Mouse (Mus musculus): ENCODE data around the gene Zfp664. TPM values are rescaled to one million over a fixed set of nuclear protein-coding genes. Genes with fewer than 3 reads are reported as not detected.

The Zfp664 gene
- total RNA-seq, 4 experiments from 2014 or later = 48.3 to 63.9 (median 55.9) TPM

DNA sequence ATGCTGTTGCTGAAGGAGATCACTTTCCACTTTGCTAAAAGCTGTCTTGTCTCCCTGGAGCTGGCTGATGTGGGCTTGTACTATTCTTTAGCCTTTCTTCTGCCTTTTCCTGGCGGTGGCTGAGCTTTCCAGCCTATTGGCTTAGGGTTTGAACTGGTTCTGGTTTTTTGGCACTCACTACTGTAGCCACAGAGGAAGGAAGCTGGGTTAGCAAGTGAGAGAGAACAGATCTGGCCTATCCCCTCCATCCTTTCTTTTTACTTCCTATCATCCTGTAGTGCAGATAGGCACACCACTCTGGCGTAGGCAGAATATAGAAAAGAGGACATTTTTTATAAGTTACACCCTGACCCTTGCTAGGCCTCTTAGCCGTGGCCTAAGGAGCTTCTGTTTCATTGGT lies 10.6 kb downstream of the Zfp664 start:
- DNase-seq = no peak

DNA sequence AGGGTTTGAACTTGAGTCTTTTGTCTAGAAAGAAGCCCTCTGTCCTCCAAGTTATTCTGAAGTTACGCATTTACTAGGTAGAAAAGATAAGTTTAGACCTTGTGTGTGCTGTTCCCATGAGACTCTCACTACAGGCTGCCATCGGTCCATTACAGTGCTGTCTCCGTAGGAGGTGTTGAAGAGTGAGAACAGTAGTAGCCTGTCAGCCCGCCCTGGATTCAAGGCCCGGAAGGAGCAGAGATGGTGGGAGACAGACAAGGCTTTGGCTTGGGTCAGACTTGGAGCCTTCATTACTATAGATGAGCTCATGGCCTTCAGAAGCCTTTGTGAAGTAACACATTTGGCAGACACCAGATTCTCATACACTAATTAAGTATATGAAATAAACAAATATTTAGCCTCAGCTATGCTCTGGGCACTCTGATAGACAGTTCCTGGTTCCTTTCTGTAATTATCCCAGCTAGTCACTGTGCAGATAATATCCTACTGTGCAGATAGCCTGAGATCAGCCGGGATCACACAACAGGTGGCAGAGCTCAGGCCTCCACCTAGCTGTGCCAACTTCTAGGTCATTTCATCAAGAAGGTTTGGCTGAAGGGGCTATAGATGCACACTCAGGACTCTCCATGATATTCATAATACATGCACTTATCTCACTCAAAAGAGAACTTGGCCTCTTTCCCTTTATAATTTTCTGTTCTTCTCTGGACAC lies 11.6 kb downstream of the Zfp664 start:
- no peak for DNase-seq

DNA sequence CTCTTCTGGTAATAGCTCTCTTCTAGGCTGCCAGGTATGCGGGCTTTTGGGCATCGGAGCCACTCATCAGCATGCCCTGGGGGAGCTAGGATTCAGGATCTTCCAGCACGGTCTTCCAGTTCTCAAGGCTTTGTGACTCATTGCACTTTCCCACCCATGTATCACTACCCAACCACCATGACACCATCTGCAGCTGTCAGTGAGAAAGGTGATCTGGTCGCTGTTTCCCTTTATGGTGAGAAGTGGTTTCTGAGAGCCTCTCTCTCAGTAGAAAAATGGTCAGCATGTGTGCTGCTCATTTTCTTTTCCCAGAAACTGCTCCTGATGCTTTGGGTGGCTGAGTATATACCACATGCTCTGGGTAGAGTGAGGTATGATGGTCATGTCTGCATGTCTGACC lies 16.8 kb downstream of the Zfp664 start:
- DNase-seq = no peak

DNA sequence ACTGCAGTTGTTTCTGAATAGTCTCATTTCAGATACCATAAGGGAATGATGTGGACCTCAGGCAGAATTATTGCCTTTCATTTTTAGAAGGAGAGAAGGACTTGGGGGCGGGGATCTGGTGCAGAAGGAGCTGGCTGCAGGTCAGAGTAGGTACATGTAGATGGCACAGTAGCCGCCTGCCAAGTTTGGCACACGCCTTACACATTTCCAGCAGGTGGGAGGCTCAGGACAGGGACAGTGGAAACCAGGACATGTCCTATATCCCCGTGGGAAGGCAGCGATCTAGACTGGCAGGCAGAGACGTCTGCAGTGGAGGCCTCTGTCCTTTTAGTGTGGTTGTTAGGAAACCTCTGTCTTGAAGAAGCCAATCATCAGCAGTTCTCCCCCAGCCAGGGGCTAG lies 17.3 kb downstream of the Zfp664 start:
- DNase-seq = no peak

DNA sequence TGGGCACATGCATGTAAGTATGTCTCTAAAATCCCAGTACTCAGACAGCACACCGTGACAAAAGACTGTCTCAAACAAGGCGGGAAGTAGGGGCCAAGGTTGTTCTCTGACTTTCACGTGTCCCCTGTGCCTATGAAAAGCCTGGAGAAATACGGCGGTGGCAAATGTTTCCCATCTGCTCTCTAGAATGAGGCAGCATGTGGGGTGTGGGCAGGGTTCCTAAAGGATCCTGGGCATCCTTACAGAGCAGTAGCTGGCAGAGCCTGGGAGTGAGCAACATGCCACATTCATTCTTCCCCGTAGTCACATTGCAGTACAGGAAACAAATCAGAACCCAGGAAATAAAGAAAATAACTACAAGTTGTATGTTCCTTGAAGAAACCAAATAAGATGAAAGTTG lies 21.4 kb downstream of the Zfp664 start:
- DNase-seq = no peak

DNA sequence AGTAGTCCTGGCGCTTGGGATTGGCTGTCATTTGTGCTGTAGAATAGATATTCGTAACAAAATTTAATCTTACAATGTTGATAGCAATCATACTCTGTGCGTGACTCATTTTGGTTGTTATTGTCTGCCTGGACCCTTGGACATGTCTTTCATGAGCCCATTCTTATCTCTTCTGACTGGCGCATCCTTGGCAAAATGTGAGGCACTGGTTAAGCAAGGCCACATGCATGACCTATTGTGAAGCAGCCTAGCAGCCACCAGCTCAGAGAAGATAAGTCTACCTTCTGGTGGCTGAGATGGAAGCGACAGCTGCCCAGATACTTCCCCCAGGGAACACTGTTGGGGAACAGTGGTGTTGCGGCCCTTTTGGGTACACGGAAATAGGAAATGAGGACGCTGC lies 26.2 kb downstream of the Zfp664 start:
- DNase-seq = peak; percentile 74

DNA sequence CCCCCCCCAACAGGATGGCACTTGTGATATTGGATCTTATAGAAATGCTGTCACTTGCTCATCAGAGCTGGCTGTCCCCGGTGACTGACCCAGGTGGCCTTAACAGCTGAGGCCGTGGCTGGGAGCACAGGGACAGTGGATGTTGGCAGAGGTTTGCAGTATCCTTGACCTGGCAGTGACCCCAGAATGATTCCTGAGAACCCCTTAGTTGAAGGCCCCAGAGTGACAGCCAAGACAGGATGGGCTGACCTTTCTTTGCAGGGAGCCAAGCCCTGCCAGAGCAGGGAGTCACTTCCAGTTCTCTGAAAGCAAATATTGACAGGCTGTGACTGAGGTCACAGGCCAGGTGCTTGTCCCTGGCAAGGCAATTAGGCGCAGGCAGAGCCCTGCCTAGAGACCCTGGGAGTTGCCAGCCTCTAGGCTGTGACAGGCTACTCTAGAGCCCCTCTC lies 29.5 kb downstream of the Zfp664 start:
- peak; percentile 84 for DNase-seq

DNA sequence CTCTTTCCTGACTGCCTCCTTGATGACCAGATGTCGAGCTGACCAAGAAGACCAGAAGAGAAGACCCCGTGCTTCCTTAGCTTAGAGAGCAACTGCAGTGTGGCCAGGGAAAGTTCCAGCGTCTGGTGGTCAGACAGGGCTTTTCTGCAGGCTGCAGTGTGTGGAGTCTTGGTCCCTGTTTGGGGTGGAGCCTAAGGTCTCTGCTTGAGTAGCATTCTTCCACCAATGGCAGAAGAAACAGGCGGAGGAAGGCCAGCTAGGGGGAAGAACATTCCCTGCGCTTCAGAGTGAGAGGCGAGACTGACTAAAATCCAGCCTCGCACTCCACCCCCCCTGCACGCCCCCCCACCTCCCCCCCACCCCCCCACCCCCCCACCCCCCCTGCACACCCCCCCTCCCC lies 33.6 kb downstream of the Zfp664 start:
- no peak for DNase-seq

DNA sequence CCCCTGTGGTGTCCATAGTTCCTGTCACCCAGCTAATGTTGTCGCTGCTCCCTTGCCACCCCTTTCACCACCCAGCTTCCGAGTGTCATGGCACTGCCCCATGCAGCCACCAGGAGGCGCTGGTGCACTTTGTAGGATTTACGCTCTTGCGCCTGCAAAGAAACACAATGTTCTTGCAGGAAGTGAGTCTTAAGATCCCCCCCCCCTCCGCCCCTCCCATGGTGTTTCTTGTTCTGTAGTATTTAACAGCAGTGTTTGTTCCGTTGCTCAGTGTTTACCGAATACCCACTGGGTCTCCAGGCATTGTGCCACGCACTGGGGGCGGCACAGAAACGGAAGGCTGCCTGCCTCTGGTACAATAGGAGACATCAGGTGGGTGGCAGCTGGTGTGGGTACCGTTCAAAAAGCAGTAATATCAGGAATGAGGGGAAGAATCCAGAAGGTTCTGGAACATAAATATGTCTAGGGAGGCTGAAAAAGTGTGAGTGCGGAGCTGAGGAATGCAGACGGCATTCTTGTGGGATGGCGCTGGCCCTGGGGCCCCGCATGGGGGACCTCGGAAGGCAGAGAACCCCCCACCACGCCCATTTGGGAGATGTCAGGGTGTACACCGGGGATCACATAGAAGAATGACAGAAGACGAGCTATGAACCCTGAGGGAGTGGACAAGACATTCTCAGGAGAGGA lies 37.6 kb downstream of the Zfp664 start:
- DNase-seq = peak; percentile 52

DNA sequence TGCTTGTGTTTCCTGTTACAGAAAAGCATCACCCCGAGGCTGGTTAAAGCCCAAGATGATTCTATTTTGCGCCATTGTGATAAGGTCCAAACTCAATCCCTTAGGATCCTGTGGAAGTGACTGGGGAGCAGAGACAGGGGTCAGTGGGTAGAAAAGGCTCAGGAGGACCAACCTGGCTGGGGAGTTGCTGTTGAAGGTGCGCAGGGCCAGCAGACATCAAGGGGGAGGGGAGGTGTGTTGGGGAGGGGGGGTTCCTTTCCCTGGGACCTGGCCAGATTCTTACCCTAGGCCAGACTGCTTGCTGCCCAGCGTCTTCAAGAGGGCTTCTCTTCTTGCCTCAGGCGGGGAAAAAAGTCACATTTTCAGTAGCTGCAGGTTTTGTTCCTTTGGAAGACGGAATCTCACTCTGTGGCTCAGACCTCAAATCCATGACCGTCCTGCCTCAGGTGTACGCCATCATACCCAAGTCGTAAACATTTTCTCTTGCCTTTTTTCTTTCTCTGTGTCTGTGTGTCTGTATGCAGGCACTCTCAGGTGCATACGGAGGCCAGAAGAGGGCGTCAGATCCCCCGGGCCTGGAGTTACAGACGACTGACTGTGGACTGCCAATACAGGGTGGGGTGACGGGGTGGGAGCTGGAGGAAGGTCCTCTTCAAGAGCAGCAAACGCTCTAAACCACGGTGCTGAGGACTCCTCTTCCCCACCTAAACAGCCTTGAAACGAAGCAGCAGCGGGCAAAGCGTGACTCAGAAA lies 38.4 kb downstream of the Zfp664 start:
- no peak for DNase-seq

DNA sequence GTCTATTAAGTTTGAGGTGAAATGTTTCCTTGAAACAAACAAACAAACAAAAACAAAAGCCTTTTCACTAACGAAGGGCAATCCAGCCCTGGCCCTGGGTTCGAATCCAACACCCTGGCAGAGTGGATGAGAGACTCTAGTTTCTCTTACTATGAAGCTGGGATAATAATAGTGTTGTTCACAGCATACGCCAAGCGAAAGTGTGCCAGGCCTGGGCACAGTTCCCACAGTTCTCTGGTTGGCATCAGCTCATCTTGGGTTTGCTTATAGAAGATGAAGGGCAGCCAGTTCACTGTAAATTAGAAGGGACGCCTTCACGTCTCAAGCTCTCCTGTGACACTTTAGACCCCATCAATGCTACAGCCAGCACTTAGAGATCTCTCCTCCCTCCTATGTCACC lies 39.2 kb downstream of the Zfp664 start:
- no peak for DNase-seq

DNA sequence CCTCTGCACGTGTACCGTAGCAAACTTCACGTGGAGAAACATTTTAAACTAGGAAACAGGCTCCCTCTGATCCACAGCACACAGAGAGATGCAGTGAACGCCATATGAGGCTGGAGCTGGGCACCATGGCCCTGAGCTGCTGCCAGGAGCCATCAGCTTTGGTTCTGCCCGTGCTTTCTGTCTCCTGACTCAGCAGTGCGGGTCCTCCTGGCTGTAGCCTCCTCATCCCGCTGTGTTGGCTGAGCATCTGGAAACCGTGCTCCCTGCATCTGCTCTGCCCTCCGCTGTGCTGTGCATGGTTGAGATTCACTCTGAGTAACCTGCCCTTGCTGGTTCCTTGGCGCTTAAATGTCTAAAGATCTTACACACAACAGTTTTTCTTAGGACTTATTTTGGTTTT lies 39.7 kb downstream of the Zfp664 start:
- no peak for DNase-seq

DNA sequence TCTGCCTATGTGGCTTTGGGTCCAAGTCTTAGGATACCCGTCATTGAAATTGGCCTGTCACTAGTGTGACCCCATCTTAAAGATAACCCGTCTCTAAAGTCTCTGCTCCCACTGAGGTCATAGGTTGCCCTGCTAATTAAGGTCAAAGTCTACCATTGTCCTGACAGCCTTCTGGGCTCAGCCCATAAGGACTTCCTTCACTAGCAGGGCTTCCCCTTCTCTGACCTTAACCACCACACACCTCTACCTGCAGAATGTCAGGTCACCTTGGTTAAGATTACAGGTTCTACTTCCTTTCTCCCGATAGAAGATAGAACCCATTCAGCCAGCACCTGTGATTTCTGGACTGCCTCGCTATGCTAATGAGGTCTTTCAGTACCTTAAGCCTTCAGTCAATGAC lies 41.4 kb downstream of the Zfp664 start:
- DNase-seq = no peak

DNA sequence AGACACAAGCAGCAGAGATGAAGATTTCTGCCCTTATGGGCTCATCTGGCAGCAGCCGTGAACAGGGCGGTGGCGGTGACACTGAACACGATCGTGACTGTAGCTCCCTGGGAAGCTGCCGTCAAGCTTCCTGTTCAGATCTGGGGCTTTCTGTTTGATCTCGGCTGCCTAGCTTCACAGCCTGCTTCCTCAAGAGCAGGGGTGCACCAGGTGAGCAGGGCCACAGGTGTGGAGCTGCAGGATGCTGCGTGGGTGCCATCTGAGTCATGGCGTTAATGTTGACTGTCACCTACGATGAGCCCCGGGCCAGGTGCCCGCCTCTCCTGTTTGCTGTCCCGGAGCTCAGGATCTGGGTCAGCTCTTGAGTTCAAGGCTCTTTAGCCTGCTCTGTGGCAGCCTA lies 44.4 kb downstream of the Zfp664 start:
- DNase-seq = no peak

DNA sequence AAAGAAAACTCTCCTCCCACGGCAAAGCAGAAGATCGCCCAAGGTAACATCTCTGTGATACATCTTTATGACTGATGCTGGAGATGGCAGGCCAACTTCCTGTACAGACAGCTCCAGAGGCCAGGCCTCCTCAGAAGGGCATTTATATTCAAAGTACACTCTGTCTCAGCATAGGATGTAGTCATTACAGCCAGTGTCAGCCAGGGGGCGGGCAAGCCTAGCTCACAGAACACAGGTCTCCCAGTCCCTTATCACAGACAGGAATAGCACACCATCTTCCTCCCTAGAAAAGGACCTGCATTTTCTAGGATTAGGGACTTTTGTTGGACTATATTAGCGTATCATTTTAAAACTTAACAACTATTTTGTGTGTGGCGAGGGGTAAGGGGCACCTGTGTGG lies 46.4 kb downstream of the Zfp664 start:
- DNase-seq = peak; percentile 82

DNA sequence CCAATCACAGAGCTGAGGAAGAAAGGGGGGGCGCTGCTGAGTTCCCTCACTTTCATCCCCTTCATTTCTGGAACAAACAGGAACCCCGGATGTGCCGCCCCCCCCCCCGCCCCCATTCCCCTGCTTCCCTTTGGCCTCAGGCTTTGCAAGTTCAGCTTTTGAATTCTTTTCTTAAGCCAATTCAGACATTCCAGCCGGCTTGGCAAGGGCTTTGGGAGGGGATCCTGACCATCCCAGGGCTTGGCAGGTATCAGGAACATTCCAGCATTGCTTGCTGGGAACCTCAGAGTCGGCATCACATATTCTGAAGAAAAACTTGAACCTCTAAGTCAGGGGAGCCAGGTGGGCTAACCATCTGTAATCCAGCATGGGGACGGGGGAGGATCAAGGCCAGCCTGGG lies 49.8 kb downstream of the Zfp664 start:
- DNase-seq = no peak

DNA sequence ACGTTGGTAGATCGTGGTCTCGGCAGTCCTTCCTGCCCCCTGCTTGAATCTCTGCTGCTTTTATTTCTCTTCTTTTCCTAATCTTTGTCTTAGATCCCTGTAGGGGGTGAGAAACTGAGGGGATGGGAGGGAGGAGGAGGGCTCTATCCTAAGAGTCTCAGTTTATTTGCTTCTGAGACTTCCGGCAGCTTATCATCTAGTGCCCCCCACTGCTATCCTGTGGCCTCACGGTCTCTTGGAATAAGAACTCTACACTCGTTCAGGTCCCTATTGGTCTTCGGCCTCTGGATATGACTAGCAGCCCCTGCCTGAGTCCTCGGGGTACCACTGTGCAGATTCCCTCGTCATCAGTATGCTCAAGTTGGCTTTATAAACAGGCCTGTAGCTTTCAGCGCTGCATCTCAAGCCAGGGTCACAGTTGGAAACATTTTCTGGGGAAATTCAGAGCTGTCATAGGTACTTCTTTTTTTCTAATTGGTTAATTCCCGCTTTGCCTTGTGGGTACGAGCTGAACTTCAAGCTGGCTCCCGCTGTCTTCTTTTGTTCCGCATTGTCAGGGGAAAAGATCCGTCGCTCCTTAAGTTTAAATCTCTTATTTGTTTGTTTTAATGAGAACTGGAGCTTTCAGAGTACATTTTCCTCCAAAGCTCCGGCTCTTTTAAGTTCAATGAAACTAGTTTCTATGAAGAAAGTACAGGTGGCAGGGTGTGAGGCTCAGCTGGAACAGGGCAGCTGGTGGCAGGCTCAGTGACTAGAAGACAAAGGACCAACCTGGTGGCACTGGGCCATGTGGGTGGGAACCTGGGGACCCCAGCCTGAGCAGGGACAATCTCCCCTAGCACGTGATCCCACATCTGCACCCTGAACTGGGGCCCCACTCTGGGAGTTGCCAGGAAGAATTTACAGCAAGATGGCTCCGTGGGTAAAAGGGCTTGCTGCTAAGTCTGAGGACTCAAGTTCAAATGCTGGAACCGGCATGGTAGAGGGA lies 50.7 kb downstream of the Zfp664 start:
- no peak for DNase-seq

DNA sequence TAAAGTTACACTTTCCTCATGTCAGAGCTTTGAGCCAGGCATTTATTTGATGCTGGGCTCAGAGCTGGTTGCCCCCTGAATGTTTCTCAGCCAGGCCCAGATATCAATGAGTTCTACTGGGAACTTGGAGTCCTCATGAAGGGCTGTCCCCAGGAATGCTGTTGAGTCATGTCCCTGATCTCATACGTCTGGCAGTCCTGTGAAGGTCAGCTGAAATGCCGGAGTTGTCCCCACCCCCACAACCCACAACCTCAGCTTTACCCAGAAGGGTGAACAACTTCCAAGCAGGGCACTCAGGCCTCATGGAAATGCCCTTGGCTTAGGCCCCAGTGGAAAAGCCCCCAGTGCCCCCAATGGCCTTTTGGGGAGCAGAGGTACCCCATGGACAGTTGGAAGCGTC lies 57.3 kb downstream of the Zfp664 start:
- peak; percentile 66 for DNase-seq

DNA sequence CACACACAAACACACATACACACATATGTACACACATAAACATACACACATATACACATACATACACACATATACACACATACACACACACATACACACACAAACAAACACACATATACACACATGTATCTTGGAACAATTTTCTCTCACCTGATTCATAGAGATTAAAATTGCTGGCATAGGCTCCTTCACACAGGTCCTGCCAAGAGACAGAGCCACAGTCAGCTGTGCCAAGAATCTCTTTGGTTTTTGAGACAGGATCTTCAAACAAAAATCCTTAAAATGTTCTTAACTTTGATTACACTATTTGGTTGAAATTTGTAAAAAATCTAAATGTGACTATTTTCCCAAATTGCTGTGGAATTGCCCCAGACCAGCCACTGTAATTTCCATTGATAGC lies 58.9 kb downstream of the Zfp664 start:
- no peak for DNase-seq

DNA sequence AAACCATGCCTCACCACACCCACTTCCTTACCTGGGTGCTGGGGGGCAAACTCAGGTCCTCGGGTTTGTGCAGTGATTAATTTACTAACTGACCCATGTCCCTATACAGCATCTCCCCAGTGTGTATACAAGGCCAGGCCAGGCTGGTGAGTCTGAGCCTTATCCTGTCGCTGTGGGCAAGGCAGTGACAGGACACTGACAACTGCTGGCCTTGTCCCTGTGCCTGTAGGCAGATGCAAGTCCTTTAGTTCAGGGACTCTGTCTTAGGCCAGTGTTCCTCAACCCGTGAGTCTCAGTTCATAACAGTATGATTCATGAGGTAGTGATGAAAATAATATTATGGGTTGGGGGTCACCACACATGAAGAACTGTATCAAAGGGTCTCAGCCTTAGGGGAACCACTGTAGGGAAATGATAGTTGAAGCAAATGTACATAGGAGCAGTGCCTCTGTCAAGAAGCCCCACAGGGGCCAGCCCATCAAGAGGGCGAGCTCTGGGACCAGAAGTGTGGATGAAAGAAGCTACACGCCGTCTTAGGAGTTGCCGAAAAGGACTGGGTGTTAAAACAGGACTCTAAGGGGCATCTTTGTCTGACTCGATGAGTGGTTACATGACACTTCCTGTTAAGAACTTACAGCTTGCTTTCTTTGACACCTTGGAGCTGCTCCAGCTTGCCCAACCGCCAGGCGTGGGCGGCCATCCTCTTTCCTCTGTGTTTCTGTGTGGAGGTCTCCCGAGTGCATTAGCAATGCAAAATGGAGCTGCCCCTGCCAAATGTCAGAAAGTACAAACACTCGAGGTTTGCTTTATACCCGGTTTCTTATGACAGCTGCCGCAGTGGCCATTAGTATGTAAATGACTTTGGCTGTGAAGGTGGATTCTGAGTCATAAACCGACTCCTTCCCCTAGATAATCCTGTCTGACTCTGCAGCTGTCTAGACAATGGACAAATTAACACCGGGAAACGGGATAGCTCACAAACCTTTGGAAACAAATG lies 60.2 kb downstream of the Zfp664 start:
- DNase-seq = peak; percentile 51

DNA sequence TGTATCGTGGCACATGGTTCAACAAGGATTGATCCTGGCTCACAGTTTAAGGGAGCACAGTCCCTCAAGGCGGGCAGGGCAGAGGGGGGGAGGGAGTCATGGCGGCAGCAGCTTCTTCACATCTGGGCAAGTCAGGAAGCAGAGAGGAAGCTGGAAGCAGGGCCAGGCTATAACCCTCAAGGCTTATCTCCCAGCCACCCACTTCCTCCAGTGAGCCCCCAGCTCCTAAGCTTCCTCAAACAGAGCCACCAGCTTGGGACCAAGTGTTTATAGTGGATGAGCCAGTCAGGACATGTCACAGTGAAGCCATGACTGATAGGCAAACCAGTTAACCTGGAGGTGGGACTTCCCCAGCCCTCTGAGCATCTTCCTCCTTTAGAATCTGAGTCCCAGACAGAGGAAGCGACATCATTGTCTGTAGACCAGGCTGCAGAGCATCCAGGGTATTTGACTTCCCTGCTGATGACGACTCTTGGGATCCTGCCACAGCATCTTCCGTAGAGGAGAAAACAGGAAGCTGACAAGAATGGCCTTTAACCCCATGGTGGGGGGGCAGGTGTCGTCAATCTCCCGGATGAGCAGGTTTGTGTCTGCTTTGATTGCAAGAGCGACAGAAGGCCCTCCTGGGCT lies 67.0 kb downstream of the Zfp664 start:
- DNase-seq = peak; percentile 42

All from adrenal gland, adult 8-10 months (tissue).